Mouse (Mus musculus) mouse trophoblast stem cell (cell line): Measurements from ENCODE around the gene Epha1.

Source experiments
- in situ Hi-C, 2 experiments: fragments of 300-500 bp; cut with MseI, MboI; formaldehyde crosslinking; loops; 2 replicates in 1 of 2; 3 replicates in 1 of 2; pipeline ENCODE4 v1.15.1; 2025

Gene Epha1

GRCm38 (mm10) chr6:42324482-42325267, 48.4 kb downstream of the Epha1 start, which contains the start of gene Fam131b:
Gene Fam131b (minus strand): TSS chr6:42324643.
- in situ Hi-C loops, result loop anchor here in 1 of 2 experiments (10.0 kb wide), 1 partner anchor 100 kb away; no protein-coding TSS in a partner anchor

- in situ Hi-C loops, result loop anchor here in 1 of 2 experiments (10.0 kb wide), 1 partner anchor 99 kb away; no protein-coding TSS in a partner anchor
These were observed 49.0 kb downstream of the Epha1 start for GRCm38 (mm10) chr6:42324067-42324481.

- in situ Hi-C loops, result loop anchor here in 1 of 2 experiments (10.0 kb wide), 1 partner anchor 99 kb away; no protein-coding TSS in a partner anchor
These were observed 49.5 kb downstream of the Epha1 start for GRCm38 (mm10) chr6:42323371-42324066.

GRCm38 (mm10) chr6:42318293-42318692, 54.8 kb downstream of the Epha1 start:
- in situ Hi-C loops, result no loop called here

GRCm38 (mm10) chr6:42310427-42311053, 62.5 kb downstream of the Epha1 start:
- in situ Hi-C loops, result no loop called here

- in situ Hi-C loops, result no loop called here
These were observed 63.2 kb downstream of the Epha1 start for GRCm38 (mm10) chr6:42309816-42310378.
